Mouse (Mus musculus): Measurements from ENCODE around the gene Med24. TPM values are rescaled to one million over a fixed set of nuclear protein-coding genes. Genes with fewer than 3 reads are reported as not detected.
A peak's percentile ranks its signal among the peaks of the same experiment; 100 is the strongest.

Gene Med24
- polyA plus RNA-seq (2012; rRNA removed) = 29.6 and 32.8 TPM in 2 replicates

GRCm38 (mm10) chr11:98729119-98729588, at the start of gene Med24:
TSS of gene Med24 (minus strand) at chr11:98729435.
- DNase-seq (ENCODE audit: low spot score) = peak; percentile 42

- no peak for DNase-seq (ENCODE audit: low spot score)
These were observed 48.7 kb upstream of the Med24 start for GRCm38 (mm10) chr11:98777888-98778287.

GRCm38 (mm10) chr11:98776843-98777590, 47.8 kb upstream of the Med24 start:
- no peak for DNase-seq (ENCODE audit: low spot score)

GRCm38 (mm10) chr11:98776052-98776764, 47.0 kb upstream of the Med24 start:
- DNase-seq (ENCODE audit: low spot score) = no peak

GRCm38 (mm10) chr11:98775348-98776051, 46.3 kb upstream of the Med24 start:
- no peak for DNase-seq (ENCODE audit: low spot score)

- DNase-seq (ENCODE audit: low spot score) = peak; percentile 100
These were observed 45.5 kb upstream of the Med24 start, which contains the start of gene Nr1d1 for GRCm38 (mm10) chr11:98774582-98775347. TSS of gene Nr1d1 (minus strand) at chr11:98775333.

- DNase-seq (ENCODE audit: low spot score) = peak; percentile 99
These were observed 44.5 kb upstream of the Med24 start for GRCm38 (mm10) chr11:98773635-98774295.

- peak; percentile 73 for DNase-seq (ENCODE audit: low spot score)
These were observed 43.5 kb upstream of the Med24 start for GRCm38 (mm10) chr11:98772667-98773171.

- DNase-seq (ENCODE audit: low spot score) = peak; percentile 40
These were observed 42.8 kb upstream of the Med24 start for GRCm38 (mm10) chr11:98771844-98772525.

GRCm38 (mm10) chr11:98771131-98771530, 41.9 kb upstream of the Med24 start:
- DNase-seq (ENCODE audit: low spot score) = no peak

- DNase-seq (ENCODE audit: low spot score) = no peak
These were observed 41.1 kb upstream of the Med24 start for GRCm38 (mm10) chr11:98770096-98770975.

- no peak for DNase-seq (ENCODE audit: low spot score)
These were observed 40.0 kb upstream of the Med24 start for GRCm38 (mm10) chr11:98769007-98769954.

- DNase-seq (ENCODE audit: low spot score) = no peak
These were observed 39.1 kb upstream of the Med24 start for GRCm38 (mm10) chr11:98768127-98769006.

GRCm38 (mm10) chr11:98767713-98768112, 38.5 kb upstream of the Med24 start:
- no peak for DNase-seq (ENCODE audit: low spot score)

- DNase-seq (ENCODE audit: low spot score) = no peak
These were observed 38.0 kb upstream of the Med24 start for GRCm38 (mm10) chr11:98767276-98767675.

- DNase-seq (ENCODE audit: low spot score) = no peak
These were observed 37.6 kb upstream of the Med24 start for GRCm38 (mm10) chr11:98766816-98767215.

GRCm38 (mm10) chr11:98766346-98766745, 37.1 kb upstream of the Med24 start:
- no peak for DNase-seq (ENCODE audit: low spot score)
